8 mouse cellular contexts compared by ENCODE assay signal in genomic region chr9:98297234-98297936, GRCm38 (mm10). TPM values are rescaled to one million over a fixed set of nuclear protein-coding genes. Genes with fewer than 3 reads are reported as not detected.
DNase-seq lines count a peak whose midpoint lies in the region.

No protein-coding gene starts in this region.

- no peaks in the 10 kb centered on the region for H3K36me3 ChIP-seq in embryonic facial prominence, embryonic 10.5 days (replicated peaks)

- H3K27me3 ChIP-seq in embryonic facial prominence, embryonic 10.5 days (replicated peaks; ENCODE audit: low read depth, poor library complexity, severe bottlenecking) = peaks cover 18% of the 10 kb centered on the region

- peak; percentile 16 for DNase-seq in urinary bladder, postnatal 14 days (ENCODE audit: low spot score)
- no peak for DNase-seq in urinary bladder, postnatal 4 days (ENCODE audit: low spot score in 2 of 2)
- DNase-seq in embryonic facial prominence, embryonic 10.5 days (ENCODE audit: low spot score) = peak; percentile 15
- peak; percentile 17 for DNase-seq in heart, postnatal 4 days
- peak; percentile 73 for DNase-seq in liver
- DNase-seq in natural killer cell, adult 2 months (ENCODE audit: low spot score in 2 of 2) = peak; percentile 1 to 5
- no peak for DNase-seq in MN1 (ENCODE audit: low spot score)
- no peak for DNase-seq in urinary bladder, postnatal 25 days (ENCODE audit: low spot score)

- H3K4me1 ChIP-seq in embryonic facial prominence, embryonic 10.5 days = peaks cover 20% of the 10 kb centered on the region

- H3K9me3 ChIP-seq in embryonic facial prominence, embryonic 10.5 days = no peaks in the 10 kb centered on the region

- H3K27ac ChIP-seq in embryonic facial prominence, embryonic 10.5 days (replicated peaks) = peak overlapping the region; percentile 82; the same call in 1 of the 2 replicates

- peak overlapping the region; percentile 68 for H3K4me3 ChIP-seq in embryonic facial prominence, embryonic 10.5 days

- WGBS in embryonic facial prominence, embryonic 10.5 days = 18% methylated on average over 12 of the region's 12 CpGs

RNA-seq across cellular contexts. Expression of gene Nmnat3, which starts 10.2 kb away (rescaled TPM):
- polyA plus RNA-seq in embryonic facial prominence, embryonic 10.5 days (2016; fragmentation: Nextera tagmentation; extraction: Ambion mirVana) = 2.4 and 3.4 TPM in 2 replicates
- 1 to 10 TPM; 9.1 to 9.8 TPM for total RNA-seq in heart, postnatal 4 days (2021)

Comparison
In these comparisons a context has a peak if more than half of its experiments do, and no peak if none do; other contexts are left out.
1. DNase-seq: peak in urinary bladder, postnatal 14 days (single experiment), embryonic facial prominence, embryonic 10.5 days (single experiment), heart, postnatal 4 days (single experiment), liver (single experiment) and natural killer cell, adult 2 months (2 of 2); none in urinary bladder, postnatal 4 days (0 of 2), MN1 (single experiment) and urinary bladder, postnatal 25 days (single experiment).